Mouse (Mus musculus) liver, postnatal 0 days (tissue): ENCODE measurements around the gene Dnah2.

Experiments
- CTCF ChIP-seq: sonication (generic); IDR thresholded peaks from 2 replicates; pipeline ENCODE4 v1.5.1; 2016; ENCODE audit warnings: antibody characterized with exemption, low read depth
- EP300 ChIP-seq: IDR thresholded peaks from 2 replicates; pipeline ENCODE4 v1.6.1; 2016; ENCODE audit warnings: antibody characterized with exemption, low read depth, mild to moderate bottlenecking

DNA sequence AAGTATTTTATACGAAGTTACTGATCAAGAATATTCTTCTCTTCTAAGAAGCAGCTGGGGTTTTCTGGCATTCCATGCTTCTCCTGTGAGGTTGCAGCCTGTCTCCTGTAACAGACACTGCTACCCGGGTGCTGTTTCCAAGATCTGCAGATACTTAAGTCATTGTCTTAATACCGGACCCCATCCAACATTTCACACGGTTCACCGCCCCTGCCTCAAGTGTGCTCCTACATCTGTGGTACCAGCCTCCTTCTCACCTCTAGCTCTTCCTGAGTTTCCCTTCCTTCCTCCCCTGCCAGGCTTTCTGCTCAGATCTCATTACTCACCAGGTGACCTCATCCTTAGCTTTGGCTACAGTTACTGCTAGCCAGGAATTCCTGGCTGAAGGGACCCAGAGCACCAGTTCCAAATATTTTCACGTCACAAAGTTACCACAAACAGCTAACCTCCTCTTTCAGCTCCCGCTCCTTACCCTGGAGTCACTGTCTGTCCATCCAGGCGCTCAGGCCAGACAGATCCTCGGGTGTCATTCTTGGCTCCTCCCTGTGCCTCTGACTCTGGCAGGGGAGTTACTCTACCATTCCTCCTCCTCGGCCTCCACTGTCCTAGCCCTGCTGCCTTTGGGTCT, 166.3 kb downstream of the Dnah2 start:
- TF ChIP-seq CTCF = no peak
- no peak for TF ChIP-seq EP300
